Mouse (Mus musculus): ENCODE data around the gene Foxf1.

- TF ChIP-seq CTCF (IDR thresholded peaks at IDR 0.05; ENCODE audit: low read depth) (no peak), EP300 (optimal IDR thresholded peaks at IDR 0.05) (no peak)
Measured at GRCm38 (mm10) chr8:121063649-121064048, 20.5 kb upstream of the Foxf1 start.

Data from stomach, postnatal 0 days (tissue).